Mouse (Mus musculus): ENCODE data around the gene Pla2g2c.
A peak's percentile ranks its signal among the peaks of the same experiment; 100 is the strongest.

Pla2g2c gene

GRCm38 (mm10) chr4:138709246-138709645 is 15.3 kb upstream of the Pla2g2c start:
- DNase-seq (ENCODE audit: extremely low spot score, low spot score): no peak

DNA sequence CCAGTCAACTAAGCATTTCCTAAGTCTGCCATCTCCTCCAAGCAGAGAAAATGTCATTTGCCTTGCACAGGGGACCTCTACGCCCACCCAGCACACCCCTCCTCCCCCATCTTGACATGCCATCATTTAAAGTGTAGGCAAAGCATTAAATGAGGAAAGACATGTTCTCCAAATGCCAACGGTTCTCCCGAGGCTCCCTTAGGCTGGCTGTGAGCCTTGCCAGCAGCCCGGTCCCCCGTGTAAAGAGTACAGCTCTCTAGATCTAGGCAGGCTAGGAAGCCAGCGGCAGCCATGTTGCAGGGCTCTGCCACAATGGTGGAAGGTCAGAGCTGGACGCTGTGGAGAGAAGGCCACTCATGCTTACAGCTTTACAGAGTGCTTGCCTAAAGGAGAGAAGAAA is 14.6 kb upstream of the Pla2g2c start:
- no peak for DNase-seq (ENCODE audit: extremely low spot score, low spot score)

GRCm38 (mm10) chr4:138710633-138711032 is 14.0 kb upstream of the Pla2g2c start:
- no peak for DNase-seq (ENCODE audit: extremely low spot score, low spot score)

DNA sequence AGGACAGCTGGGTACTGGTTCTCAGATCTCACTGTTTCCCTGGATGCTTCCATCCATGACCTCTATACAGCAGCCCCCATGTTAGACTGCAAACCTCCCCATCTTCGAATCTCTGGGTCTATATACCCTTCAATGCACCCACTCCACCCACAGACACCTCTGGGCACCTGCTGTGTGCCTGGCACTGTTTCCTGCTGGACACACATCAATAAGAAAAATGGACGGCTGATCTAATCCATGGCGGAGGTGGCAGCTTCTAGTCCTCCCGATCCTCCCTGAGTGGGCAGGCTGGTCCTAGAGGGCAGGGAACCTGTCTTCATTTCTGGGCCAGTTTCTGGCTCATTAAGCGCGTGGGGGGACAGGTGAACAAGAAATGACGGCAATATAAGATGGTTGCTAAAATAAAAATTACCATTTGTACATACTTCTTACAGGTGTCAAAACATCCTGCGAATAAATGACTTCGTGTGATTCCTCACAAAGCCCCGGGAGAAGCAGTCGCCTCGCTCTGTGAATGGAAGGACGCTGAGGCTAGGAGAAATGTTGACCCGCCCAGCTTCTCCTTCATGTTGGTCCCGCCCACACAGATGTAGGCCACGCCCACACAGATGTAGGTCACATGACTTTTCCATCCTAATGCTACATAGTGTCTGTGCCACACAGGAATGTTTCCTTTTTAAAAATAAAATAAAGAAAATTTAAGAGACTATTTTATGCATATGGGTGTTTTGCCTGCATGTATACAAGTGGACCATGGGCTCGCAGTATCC is 13.4 kb upstream of the Pla2g2c start:
- DNase-seq (ENCODE audit: extremely low spot score, low spot score): no peak

DNA sequence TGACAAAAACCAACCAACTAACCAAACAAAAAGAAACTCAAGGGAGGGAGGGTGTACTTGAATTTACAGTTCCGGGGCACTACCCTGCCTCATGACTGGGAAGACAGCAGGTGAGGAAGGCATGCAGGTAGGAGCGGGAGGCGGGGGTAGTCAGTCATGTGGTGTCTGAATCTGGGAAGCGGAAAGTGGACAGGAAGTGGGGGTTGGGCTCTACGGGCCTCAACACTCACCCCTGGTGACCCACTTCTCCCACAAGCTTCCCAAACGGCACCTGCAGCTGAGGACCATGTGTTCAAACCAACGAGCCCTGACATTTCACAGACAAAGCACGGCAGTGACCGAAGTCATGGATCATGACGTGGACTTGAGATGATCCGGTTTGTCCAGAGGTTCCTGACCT is 12.5 kb upstream of the Pla2g2c start:
- DNase-seq (ENCODE audit: extremely low spot score, low spot score): no peak

DNA sequence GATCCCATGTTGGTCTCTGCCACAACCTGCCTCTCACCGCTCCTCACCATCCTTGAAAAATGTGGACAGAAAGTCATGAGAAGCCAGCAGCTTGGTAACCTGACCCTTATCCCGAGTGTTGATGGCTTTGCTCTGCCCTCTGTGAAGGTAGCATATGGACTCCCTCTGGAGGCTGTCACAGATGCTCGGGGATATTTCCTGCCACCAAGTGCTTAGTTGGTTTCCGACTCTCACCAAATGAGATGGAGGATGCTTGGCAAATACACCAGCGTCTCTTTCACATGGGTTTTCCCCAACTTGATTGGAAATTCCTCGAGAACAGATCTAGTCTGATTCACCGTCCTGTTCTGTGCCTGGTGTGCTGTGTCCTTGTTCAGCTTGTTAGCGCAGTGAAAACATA is 12.0 kb upstream of the Pla2g2c start:
- no peak for DNase-seq (ENCODE audit: extremely low spot score, low spot score)

DNA sequence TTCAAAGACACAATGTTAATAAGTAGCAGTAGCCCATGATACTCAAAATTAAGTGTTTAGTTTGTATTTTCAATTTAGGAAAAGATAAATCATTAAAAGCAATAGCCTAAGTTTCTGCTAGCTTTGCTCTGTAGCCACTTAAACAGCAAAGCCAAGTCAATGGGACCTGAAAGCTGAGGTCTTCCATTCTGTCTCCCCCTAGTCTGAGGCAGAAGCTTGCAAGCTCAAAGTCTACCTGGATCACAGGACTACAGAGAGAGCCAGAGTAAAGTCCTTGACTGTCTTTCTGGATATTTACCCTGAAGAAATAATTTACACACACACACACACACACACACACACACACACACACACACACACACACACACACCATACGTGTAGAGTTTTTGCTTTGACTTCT is 10.4 kb upstream of the Pla2g2c start:
- no peak for DNase-seq (ENCODE audit: extremely low spot score, low spot score)

GRCm38 (mm10) chr4:138716697-138717096 is 7.9 kb upstream of the Pla2g2c start:
- DNase-seq (ENCODE audit: extremely low spot score, low spot score): no peak

DNA sequence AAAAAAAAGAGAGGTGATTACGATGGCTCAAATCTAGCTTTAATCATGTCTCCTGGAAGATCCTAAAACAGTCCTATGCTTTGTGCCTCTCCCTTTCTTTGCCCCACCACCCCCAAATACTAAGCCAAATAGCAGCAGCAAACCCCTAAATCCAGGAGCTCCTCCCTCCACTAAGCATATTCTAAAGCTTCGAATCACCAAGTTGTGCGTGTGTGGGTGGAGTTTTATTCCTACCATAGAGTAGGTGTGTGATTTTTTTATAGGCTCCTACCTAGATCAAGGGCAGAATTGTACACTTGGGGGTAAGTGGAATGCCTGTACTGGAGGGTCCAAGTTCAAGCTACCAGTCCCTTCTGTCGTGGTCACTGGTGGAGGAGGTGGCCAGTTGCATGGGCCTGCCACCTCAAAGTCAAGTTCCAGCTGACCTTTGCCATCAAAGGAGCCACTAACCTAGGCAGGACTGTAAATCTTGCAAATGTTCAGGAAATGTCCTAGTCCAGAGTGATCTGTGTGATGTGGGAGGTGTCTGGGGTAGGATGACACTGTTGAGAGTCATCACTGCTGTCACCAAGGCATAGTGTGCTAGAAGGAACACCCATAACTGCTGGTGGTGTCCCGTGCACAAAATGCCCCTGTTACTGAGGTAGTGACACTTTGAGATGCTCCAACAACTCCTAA is 5.9 kb upstream of the Pla2g2c start:
- no peak for DNase-seq (ENCODE audit: extremely low spot score, low spot score)

- no peak for DNase-seq (ENCODE audit: extremely low spot score, low spot score)
These were observed 5.4 kb upstream of the Pla2g2c start for GRCm38 (mm10) chr4:138719264-138719596.

- no peak for DNase-seq (ENCODE audit: extremely low spot score, low spot score)
These were observed 905 bp upstream of the Pla2g2c start for GRCm38 (mm10) chr4:138723493-138724281.

DNA sequence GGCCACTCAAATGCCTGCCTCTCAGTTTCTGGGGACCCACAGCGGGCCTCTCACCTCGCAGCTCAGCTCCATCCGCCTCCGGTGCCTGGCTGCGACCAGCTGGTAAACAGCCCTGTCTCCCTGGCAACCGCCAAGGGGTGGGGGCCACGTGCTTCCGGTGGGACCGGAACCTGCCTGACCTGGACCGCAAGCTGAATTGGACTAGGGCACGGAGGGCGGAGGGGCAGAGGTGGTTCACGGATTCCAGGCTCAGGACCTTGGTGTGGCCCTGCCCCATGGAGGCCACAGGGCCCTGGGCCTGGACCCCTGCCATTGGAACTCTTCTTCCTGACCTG is 502 bp downstream of the Pla2g2c start:
- peak; percentile 81 for DNase-seq (ENCODE audit: extremely low spot score, low spot score)

GRCm38 (mm10) chr4:138725751-138726150 is 1.2 kb downstream of the Pla2g2c start:
- no peak for DNase-seq (ENCODE audit: extremely low spot score, low spot score)

DNA sequence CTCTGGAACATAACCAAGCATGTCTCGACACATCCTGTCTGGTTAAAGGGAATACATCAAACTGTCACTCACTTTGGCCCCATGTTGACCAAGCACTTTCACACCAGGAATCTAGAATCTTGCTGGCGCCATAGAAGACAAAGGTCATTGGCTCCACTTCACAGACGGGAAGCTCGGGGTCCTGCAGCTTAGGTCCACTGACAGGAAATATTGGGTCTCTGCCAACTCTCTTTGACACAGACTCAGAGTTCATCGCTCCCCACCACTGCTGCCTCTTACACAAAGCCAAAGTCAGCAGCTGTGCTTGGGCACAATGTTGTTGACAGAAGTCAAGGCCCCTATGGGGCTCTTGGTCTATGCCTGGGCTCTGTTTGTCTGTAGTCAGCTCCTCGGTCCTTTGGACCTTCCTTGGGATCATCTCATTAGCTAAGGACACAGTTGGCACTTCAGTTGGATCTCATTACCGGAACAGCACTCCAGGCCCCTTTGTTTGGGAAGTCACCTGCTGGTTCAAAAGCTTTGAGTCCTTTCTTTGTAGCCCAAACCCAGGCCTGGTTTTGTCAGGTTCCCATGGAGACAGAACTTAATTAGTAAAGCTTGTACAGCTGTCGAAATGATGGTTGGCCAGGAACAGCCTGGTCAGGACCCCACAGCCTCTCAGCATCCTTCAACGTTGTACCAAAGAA is 4.6 kb downstream of the Pla2g2c start:
- no peak for DNase-seq (ENCODE audit: extremely low spot score, low spot score)

DNA sequence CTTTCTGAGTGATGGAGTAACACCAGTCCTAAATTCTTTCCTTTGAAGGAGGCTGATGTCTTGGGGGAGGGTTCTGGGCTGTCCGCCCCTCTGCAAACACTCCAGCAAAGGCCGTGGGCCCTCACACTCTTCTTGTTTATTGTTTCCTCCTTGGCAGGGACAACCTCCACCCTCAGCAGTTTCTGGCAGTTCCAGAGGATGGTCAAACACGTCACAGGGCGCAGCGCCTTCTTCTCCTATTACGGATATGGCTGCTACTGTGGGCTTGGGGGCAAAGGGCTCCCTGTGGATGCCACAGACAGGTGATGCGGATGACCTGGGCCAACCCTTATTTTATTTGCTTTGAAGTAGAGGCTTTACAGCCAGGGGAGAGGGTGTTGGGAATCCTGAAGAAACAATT is 9.5 kb downstream of the Pla2g2c start:
- no peak for DNase-seq (ENCODE audit: extremely low spot score, low spot score)

DNA sequence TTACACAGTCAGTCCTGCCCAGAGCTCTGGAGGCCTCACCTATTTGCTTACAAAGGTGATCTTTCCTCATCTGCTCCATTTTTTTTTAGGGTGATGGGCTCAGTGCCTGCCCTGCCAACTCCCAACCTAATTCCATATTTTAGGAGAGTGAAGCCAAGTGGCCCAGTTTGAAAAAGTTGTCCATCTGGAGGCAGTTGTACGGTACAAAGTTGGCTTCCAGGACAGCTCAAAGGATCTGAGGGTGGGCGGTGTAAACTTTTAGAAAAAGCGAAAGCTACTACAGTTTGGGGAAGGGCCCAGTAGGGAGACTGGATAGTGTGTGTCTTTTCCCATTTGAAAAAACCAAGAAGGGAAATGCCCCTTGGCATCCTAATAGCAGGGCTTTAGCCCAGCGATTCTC is 10.3 kb downstream of the Pla2g2c start:
- no peak for DNase-seq (ENCODE audit: extremely low spot score, low spot score)

DNA sequence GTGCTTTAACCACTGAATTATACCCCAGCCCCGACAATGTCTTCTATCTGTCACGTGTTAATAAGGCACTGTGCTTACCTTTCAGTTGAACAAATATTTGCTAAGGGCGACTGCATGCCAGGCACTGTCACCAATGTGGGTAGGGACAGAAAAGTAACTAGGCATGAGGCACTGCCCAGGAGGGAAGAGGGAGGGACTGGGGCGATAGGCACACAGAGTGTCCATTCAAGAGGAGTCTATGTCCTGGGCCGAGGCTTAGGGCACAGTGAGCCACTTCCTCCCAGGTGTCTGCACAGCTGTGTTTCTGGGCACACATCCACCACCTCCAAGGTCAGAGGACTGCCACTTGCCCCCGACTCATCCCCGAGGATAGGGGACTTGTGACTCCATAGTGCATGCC is 12.4 kb downstream of the Pla2g2c start, which contains the start of gene Ubxn10:
Gene Ubxn10 (minus strand): TSS at position 137 of the 400 bp plus-strand sequence.
- DNase-seq (ENCODE audit: extremely low spot score, low spot score): no peak

DNA sequence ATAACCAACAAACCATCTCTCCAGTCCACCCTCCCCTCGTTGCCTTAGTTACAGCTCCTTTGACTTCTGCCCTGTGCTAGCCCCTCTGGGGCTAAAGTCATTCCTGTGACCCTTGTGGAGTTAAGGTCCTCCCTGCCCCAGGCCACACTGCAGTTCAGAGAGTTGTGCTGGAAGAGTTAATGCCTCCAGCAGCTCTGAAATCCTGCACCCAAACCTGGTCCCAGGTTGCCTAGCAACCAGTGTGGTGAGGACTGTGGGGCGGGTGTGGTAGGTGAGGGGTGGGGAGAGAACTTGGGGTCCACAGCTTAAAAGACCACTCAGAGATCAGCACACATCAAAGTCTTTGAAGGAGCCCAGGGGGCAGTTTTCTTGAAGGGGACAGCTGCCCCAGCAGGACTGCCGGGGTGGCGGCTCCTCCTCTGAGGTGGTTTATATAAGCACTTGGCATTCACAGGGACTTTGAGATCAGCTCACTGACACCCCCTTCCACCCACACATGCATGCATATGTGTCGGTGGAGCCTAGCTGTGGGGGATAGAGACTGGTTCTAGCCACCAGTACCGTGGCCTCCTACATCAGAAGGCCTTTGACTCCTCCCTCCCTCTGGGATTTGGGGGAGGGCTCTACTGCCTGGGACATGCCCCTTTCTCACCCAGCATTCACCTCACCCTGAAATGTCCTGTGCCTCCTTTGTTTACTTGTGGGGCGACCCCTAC is 14.7 kb downstream of the Pla2g2c start:
- DNase-seq (ENCODE audit: extremely low spot score, low spot score): no peak

- no peak for DNase-seq (ENCODE audit: extremely low spot score, low spot score)
These were observed 21.3 kb downstream of the Pla2g2c start for GRCm38 (mm10) chr4:138745884-138746283.

- DNase-seq (ENCODE audit: extremely low spot score, low spot score): no peak
These were observed 22.3 kb downstream of the Pla2g2c start for GRCm38 (mm10) chr4:138746866-138747265.

- no peak for DNase-seq (ENCODE audit: extremely low spot score, low spot score)
These were observed 23.3 kb downstream of the Pla2g2c start for GRCm38 (mm10) chr4:138747851-138748250.
